Mouse (Mus musculus): ENCODE data around the gene Atox1. TPM values are rescaled to one million over a fixed set of nuclear protein-coding genes. Genes with fewer than 3 reads are reported as not detected.

Gene Atox1
- total and polyA plus RNA-seq, 3 experiments: 258 to 365 TPM; not detected in 1

DNA sequence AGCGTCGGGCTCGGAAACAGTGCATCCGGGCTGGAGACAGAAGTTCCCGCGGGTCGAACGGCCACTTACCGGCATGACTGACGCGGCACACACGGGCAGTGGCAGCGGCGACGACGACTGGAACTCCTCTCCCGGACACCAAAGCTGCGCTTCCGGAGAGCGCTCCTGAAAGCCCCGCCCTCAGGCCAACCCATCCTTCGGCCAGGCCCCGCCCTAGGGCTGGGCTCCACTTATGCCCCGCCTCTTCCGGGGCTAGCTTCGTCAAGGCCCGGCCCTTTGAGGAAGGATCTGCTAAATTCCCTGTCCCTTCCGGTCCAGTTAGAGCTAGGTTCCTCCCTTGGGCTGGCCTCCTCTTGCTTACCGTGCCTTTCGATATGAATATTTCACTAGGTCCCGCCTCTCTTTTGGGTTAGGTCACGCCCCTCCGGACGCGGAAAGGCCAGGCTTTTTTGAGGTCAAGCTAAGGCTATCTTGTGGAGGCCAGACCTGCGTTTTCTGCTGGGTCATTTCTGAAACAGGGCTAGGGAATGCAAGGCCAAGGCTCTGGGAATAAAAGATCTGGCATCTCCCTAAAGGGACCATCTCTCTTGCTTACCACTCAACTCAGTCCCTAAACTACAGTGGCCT is at the start of gene Atox1 (continued):
- TF ChIP-seq ETS1 (IDR thresholded peaks at IDR 0.05; ENCODE audit: low read depth, low read length): 0 out of 2 replicates have a peak, but pooled peaks have one; percentile 25
- no peak for TF ChIP-seq CTCF (IDR thresholded peaks at IDR 0.05 in 2 of 3, conservative IDR thresholded peaks at IDR 0.05 in 1 of 3; ENCODE audit: control insufficient read depth in 1 of 3, insufficient read depth in 1 of 3, low read depth in 2 of 3, low read length in 3 of 3, poor library complexity in 1 of 3, severe bottlenecking in 1 of 3)
- peak; percentile 63 for TF ChIP-seq MXI1 (IDR thresholded peaks at IDR 0.05; ENCODE audit: low read depth, low read length)
- TF ChIP-seq MAX (IDR thresholded peaks at IDR 0.05; ENCODE audit: low read length): peak; percentile 46; the same call in 1 of the 2 replicates

DNA sequence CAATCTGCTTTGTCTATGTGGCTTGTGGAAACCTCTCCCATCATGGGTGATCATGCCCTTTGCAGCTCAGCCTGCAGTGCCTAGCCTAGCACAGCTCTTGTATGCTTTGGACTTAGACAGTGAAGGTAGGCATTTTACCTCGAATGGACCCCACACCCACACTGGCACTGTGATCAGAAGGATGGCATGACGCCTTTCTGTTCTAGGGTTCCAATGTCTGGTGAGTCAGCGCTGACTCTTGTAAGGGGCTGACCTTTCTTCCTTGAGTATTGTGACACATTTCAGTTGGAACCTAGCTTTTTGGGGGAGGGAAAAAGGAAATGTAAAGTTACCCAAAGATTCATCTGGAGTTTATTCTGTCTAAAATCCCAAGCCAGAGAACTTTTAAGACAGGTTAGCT is 44.4 kb upstream of the Atox1 start:
- H3K4me1 ChIP-seq (ENCODE audit: control insufficient read depth in 1 of 2, insufficient read depth in 2 of 2, low read length in 2 of 2): no peaks in the 10 kb centered on the region; a peak in 1 of 4 replicates
- H3K9ac ChIP-seq (ENCODE audit: control insufficient read depth, low read depth, low read length, poor library complexity, severe bottlenecking): no peak overlapping the region
- peak; percentile 35 for DNase-seq (ENCODE audit: low read depth, low spot score)
- H3K27ac ChIP-seq (ENCODE audit: control insufficient read depth, low read depth, low read length): no peak overlapping the region
- peaks cover 0 to under 1% of the 10 kb centered on the region in 2 experiments; a peak in 1 of 4 replicates for H3K36me3 ChIP-seq (ENCODE audit: control insufficient read depth in 1 of 2, insufficient read depth in 2 of 2, low read length in 2 of 2)
- no peaks in the 10 kb centered on the region for H3K9me3 ChIP-seq (replicated peaks; ENCODE audit: insufficient read depth, low read length)
- TF ChIP-seq MYC (IDR thresholded peaks at IDR 0.05; ENCODE audit: low read depth, low read length): no peak
- TF ChIP-seq SIN3A (IDR thresholded peaks at IDR 0.05; ENCODE audit: low read length): no peak
- no peak for TF ChIP-seq MXI1 (IDR thresholded peaks at IDR 0.05; ENCODE audit: low read depth, low read length)
- no peak for TF ChIP-seq NELFE (IDR thresholded peaks at IDR 0.05; ENCODE audit: low read depth, low read length)
- TF ChIP-seq TAL1 (IDR thresholded peaks at IDR 0.05; ENCODE audit: low read length): no peak
- no peak for TF ChIP-seq ZKSCAN1 (IDR thresholded peaks at IDR 0.05; ENCODE audit: low read depth, low read length)
- TF ChIP-seq ZNF384 (IDR thresholded peaks at IDR 0.05; ENCODE audit: low read depth, low read length): no peak
- no peak for TF ChIP-seq USF2 (IDR thresholded peaks at IDR 0.05; ENCODE audit: borderline replicate concordance in 1 of 2, insufficient read depth in 1 of 2, low read depth in 1 of 2, low read length in 2 of 2)
- no peak for TF ChIP-seq KAT2A (conservative IDR thresholded peaks at IDR 0.05; ENCODE audit: low read depth, low read length)
- no peak for TF ChIP-seq POLR2A (IDR thresholded peaks at IDR 0.05; ENCODE audit: control insufficient read depth in 1 of 2, insufficient read depth in 1 of 2, low read depth in 1 of 2, low read length in 2 of 2, poor library complexity in 1 of 2)
- TF ChIP-seq JUND (IDR thresholded peaks at IDR 0.05; ENCODE audit: low read depth, low read length): no peak
- TF ChIP-seq HCFC1 (IDR thresholded peaks at IDR 0.05; ENCODE audit: low read depth, low read length): no peak
- TF ChIP-seq RAD21 (IDR thresholded peaks at IDR 0.05; ENCODE audit: low read depth, low read length): no peak
- no peak overlapping the region for H3K4me3 ChIP-seq (ENCODE audit: control insufficient read depth in 1 of 2, insufficient read depth in 1 of 2, low read depth in 2 of 2, low read length in 2 of 2)
- H3K27me3 ChIP-seq (ENCODE audit: control insufficient read depth in 1 of 2, insufficient read depth in 2 of 2, low read length in 2 of 2): no peaks in the 10 kb centered on the region
- no peaks in the 10 kb centered on the region for H3K79me2 ChIP-seq (ENCODE audit: control insufficient read depth, insufficient read depth, low read length, poor library complexity)

DNA sequence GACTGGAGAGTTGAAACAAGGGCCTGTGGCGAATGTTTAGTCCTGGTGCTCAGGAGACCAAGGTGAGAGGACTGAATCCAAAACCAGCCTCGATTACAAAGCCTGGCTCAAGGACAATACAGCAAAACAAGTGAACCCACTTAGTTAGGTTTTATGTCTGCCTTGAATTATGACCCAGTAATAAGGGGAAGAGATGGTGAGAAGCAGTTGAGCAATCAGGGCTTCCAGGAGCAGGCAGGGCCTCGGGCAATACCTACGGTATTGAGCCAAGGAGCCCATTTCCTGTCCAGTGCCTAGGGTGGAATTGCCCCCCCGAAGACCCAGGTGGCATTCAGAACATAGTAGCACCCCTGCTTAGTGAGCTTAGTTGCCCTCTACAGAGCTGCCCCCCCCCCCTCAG is 41.8 kb upstream of the Atox1 start:
- TF ChIP-seq CTCF (IDR thresholded peaks at IDR 0.05 in 2 of 3, conservative IDR thresholded peaks at IDR 0.05 in 1 of 3; ENCODE audit: control insufficient read depth in 1 of 3, insufficient read depth in 1 of 3, low read depth in 2 of 3, low read length in 3 of 3, poor library complexity in 1 of 3, severe bottlenecking in 1 of 3) (no peak), POLR2AphosphoS2 (IDR thresholded peaks at IDR 0.05; ENCODE audit: low read length) (peak; percentile 12; the same call in 1 of the 2 replicates), POLR2AphosphoS5 (IDR thresholded peaks at IDR 0.05; ENCODE audit: borderline replicate concordance, low read depth, low read length) (0 out of 2 replicates have a peak, but pooled peaks have one; percentile 11), NELFE (IDR thresholded peaks at IDR 0.05; ENCODE audit: low read depth, low read length) (0 out of 2 replicates have a peak, but pooled peaks have one; percentile 13), KAT2A (conservative IDR thresholded peaks at IDR 0.05; ENCODE audit: low read depth, low read length) (no peak)
- Histone ChIP-seq H3K9me3 (replicated peaks; ENCODE audit: insufficient read depth, low read length) (no peaks in the 10 kb centered on the region), H3K4me1 (ENCODE audit: control insufficient read depth in 1 of 2, insufficient read depth in 2 of 2, low read length in 2 of 2) (no peaks in the 10 kb centered on the region; a peak in 1 of 4 replicates), H3K79me2 (ENCODE audit: control insufficient read depth, insufficient read depth, low read length, poor library complexity) (no peaks in the 10 kb centered on the region), H3K4me3 (ENCODE audit: control insufficient read depth in 1 of 2, insufficient read depth in 1 of 2, low read depth in 2 of 2, low read length in 2 of 2) (no peak overlapping the region), H3K9ac (ENCODE audit: control insufficient read depth, low read depth, low read length, poor library complexity, severe bottlenecking) (no peak overlapping the region), H3K27me3 (ENCODE audit: control insufficient read depth in 1 of 2, insufficient read depth in 2 of 2, low read length in 2 of 2) (no peaks in the 10 kb centered on the region), H3K27ac (ENCODE audit: control insufficient read depth, low read depth, low read length) (no peak overlapping the region), H3K36me3 (ENCODE audit: control insufficient read depth in 1 of 2, insufficient read depth in 2 of 2, low read length in 2 of 2) (peaks cover 0 to 16% of the 10 kb centered on the region in 2 experiments; a peak in 3 of 4 replicates)
- DNase-seq (ENCODE audit: low read depth, low spot score): peak; percentile 42

Data from MEL (cell line).